Mouse (Mus musculus) G1E (cell line): ENCODE measurements at regions not wholly inside any gene's neighbourhood (a gene's known extent, or its start where the extent isn't known, plus 50 kb on each side); places are given as distances from the start of the nearest gene placed in this dataset.

Experiments used
- ATAC-seq: 2 replicates; pipeline ENCODE4 v1.8.0; 2016; ENCODE audit warnings: mild to moderate bottlenecking; ENCODE audit not compliant: insufficient number of reproducible peaks, poor library complexity, low FRiP score, severe bottlenecking; ENCODE audit errors: extremely low read depth
- DNase-seq: peaks from one replicate; pipeline ENCODE4 v3.0.0; 2012; ENCODE audit warnings: low spot score
- H3K27me3 ChIP-seq: 2 replicates; pipeline ENCODE4 v1.6.1; 2012; ENCODE audit warnings: mild to moderate bottlenecking, low read length, inconsistent platforms; ENCODE audit not compliant: insufficient read depth
- H3K36me3 ChIP-seq: replicated peaks from 2 replicates; pipeline ENCODE3; 2012; ENCODE audit warnings: mild to moderate bottlenecking, inconsistent platforms
- H3K4me1 ChIP-seq: 2 replicates; pipeline ENCODE4 v1.6.1; 2012; ENCODE audit warnings: low read depth, low read length, inconsistent platforms, mixed read lengths; ENCODE audit not compliant: insufficient read depth
- H3K4me3 ChIP-seq: 2 replicates; pipeline ENCODE4 v1.5.1; 2012; ENCODE audit warnings: low read depth, mild to moderate bottlenecking, inconsistent platforms, low read length, moderate library complexity, mixed read lengths
- H3K9me3 ChIP-seq: replicated peaks from 2 replicates; pipeline ENCODE4 v1.6.1; 2012; ENCODE audit warnings: inconsistent platforms
- CTCF ChIP-seq: IDR thresholded peaks from 2 replicates; pipeline ENCODE4 v1.5.1; 2012; ENCODE audit warnings: low read depth, low read length, inconsistent platforms, mixed read lengths
- GATA1 ChIP-seq: IDR thresholded peaks from 2 replicates; pipeline ENCODE4 v1.6.1; 2012; ENCODE audit warnings: borderline replicate concordance, low read length, inconsistent platforms, mixed read lengths
- GATA2 ChIP-seq: IDR thresholded peaks from 2 replicates; pipeline ENCODE4 v1.6.1; 2012; ENCODE audit warnings: low read depth, low read length, inconsistent platforms, borderline replicate concordance
- POLR2AphosphoS5 ChIP-seq: IDR thresholded peaks from 2 replicates; pipeline ENCODE4 v1.6.1; 2012; ENCODE audit warnings: low read depth, low read length, inconsistent platforms; ENCODE audit not compliant: insufficient replicate concordance
- TAL1 ChIP-seq: conservative IDR thresholded peaks from 2 replicates; pipeline ENCODE4 v1.6.1; 2012; ENCODE audit warnings: low read depth, low read length, inconsistent platforms, mixed read lengths

DNA sequence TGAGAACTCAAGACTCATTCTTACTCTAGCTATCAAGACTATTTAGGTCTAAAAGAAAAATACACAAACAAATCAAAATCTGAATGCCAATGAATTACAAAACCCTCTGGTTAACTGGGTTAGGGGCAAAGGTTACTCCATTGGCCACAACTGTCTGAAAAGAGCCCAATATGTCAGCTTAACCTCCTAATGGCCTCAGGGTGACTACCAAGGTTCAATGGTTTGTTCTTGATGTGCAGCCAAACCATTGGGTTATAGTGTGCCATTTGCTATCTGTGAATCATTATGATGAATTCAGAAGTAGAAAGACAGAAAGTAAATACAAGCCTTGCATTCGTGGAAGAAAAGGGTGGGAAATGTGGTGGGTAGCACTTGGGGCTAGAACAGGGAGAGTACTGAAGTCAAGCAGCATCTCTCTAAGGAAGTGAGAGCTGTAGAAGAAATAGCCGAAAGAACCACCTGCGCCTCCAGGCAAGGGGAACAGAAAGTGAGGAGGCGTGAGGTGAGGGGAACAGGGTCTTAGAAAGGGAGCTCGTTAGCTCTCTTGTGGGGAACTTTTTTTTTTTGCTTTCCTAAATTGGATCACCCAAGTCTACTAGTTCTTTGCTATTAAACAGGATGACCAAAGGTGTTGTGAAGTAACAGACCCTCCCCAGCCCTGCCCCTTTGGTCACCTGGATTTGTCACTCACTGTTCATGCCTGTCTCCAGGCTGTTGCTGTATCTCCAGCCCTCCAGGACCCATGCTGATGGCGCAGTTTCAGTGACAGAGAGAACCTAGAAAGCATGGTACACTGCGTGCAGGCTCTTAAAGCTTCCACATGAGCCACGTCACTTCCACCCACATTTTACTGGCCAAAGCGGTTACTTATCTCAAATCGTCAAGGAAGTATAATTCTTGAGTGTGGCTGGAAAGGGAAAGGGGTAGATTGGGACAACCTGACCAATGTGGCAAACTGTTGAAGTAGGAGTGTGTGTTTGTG lies 204.1 kb upstream of the Tet2 start:
- H3K4me3 ChIP-seq = no peak overlapping the region
- H3K36me3 ChIP-seq = no peaks in the 10 kb centered on the region
- H3K4me1 ChIP-seq = no peaks in the 10 kb centered on the region
- no peaks in the 10 kb centered on the region for H3K9me3 ChIP-seq
- TF ChIP-seq GATA2 (no peak), TAL1 (no peak), POLR2AphosphoS5 (no peak), GATA1 (no peak), CTCF (no peak)
- no peak; the same call in 1 of the 2 replicates for ATAC-seq
- DNase-seq = no peak
- H3K27me3 ChIP-seq = peaks cover 2% of the 10 kb centered on the region; the same call in 1 of the 2 replicates

- Histone ChIP-seq H3K4me3 (no peak overlapping the region), H3K36me3 (no peaks in the 10 kb centered on the region), H3K27me3 (peaks cover 5% of the 10 kb centered on the region), H3K4me1 (peaks cover 6% of the 10 kb centered on the region; the same call in 1 of the 2 replicates), H3K9me3 (no peaks in the 10 kb centered on the region)
- no peak for DNase-seq
- TF ChIP-seq TAL1 = no peak
- no peak for TF ChIP-seq CTCF
- TF ChIP-seq GATA1 = no peak
- no peak for TF ChIP-seq POLR2AphosphoS5
- TF ChIP-seq GATA2 = no peak
- ATAC-seq = no peak
Measured at GRCm38 (mm10) chr3:133750061-133750460, 205.1 kb upstream of the Tet2 start.

GRCm38 (mm10) chr3:133750606-133751005 lies 205.7 kb upstream of the Tet2 start:
- Histone ChIP-seq H3K9me3 (no peaks in the 10 kb centered on the region), H3K36me3 (no peaks in the 10 kb centered on the region), H3K4me3 (no peak overlapping the region), H3K4me1 (peaks cover 6% of the 10 kb centered on the region; the same call in 1 of the 2 replicates), H3K27me3 (peaks cover 5% of the 10 kb centered on the region)
- no peak for DNase-seq
- no peak for ATAC-seq
- TF ChIP-seq TAL1 = no peak
- TF ChIP-seq CTCF = no peak
- no peak for TF ChIP-seq GATA1
- TF ChIP-seq POLR2AphosphoS5 = no peak
- TF ChIP-seq GATA2 = no peak

DNA sequence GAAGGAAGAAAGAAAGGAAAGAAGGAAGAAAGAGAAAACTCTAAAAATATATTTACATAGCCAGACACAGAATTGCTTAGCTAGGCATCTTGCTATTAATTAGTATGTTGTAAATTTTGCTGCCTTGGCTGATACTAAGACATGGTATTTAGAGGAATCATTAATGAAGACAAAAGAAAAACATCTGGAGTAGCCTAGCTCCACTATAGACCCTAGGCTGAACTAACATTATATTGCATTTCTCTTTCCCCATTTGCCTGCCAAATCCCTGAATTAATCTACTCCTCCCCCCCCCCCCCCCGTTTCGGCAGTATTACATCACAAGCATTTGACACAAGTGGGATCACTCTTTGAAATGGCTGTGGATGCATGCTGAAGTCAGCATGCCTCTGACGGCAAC lies 206.1 kb upstream of the Tet2 start:
- Histone ChIP-seq H3K36me3 (no peaks in the 10 kb centered on the region), H3K9me3 (no peaks in the 10 kb centered on the region), H3K27me3 (peaks cover 5% of the 10 kb centered on the region), H3K4me3 (no peak overlapping the region), H3K4me1 (peaks cover 6% of the 10 kb centered on the region; the same call in 1 of the 2 replicates)
- TF ChIP-seq TAL1 = no peak
- ATAC-seq = no peak
- DNase-seq = no peak

DNA sequence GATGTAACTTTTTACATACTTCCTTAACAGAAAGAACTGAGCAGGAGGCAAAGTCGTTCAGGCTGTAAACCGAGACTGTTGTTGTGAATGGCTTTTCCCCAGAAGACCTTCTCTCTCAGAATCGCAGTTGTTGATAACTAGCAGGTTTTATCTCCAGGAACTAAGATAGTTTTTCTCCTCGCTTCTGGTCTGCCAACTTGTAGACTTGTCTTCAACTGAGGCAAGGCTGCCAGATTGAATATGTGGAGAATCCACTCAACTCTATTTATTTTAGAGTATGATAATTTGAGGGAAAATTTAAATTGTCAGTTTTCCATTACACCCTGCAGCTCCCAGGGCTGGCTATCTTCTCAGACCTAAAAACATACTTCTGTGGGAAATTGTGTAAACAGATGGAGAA lies 206.6 kb upstream of the Tet2 start:
- no peak overlapping the region for H3K4me3 ChIP-seq
- peaks cover 5% of the 10 kb centered on the region for H3K27me3 ChIP-seq
- no peak for TF ChIP-seq GATA2
- TF ChIP-seq GATA1 = no peak
- no peak for TF ChIP-seq CTCF
- TF ChIP-seq TAL1 = no peak
- no peak for TF ChIP-seq POLR2AphosphoS5
- peaks cover 6% of the 10 kb centered on the region; the same call in 1 of the 2 replicates for H3K4me1 ChIP-seq
- no peaks in the 10 kb centered on the region for H3K36me3 ChIP-seq
- ATAC-seq (no peak), DNase-seq (no peak)
- H3K9me3 ChIP-seq = no peaks in the 10 kb centered on the region

DNA sequence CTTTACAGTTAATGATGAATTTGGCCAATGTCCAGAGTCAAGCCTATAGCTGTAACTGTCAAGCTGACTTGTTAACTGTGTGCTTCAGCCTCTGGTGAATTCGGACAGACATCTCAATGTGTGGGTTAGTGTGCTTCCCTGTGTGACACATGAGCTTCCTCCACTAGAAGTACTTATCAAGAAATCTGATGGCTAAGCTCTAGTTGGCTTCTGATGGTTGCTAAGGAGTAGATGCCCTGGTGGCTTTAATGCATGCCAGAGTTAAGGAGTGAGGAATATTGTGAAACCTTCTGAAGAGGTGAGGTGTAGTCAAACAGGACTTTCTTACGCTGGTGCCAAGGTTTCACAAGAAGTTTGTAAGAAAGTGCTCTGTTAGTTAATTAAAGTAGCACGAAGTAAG lies 208.1 kb upstream of the Tet2 start:
- Histone ChIP-seq H3K4me1 (peaks cover 6% of the 10 kb centered on the region; the same call in 1 of the 2 replicates), H3K36me3 (no peaks in the 10 kb centered on the region), H3K9me3 (no peaks in the 10 kb centered on the region), H3K4me3 (no peak overlapping the region), H3K27me3 (peaks cover 9% of the 10 kb centered on the region)
- no peak for TF ChIP-seq CTCF
- TF ChIP-seq GATA1 = no peak
- TF ChIP-seq GATA2 = no peak
- TF ChIP-seq POLR2AphosphoS5 = no peak
- no peak for TF ChIP-seq TAL1
- ATAC-seq (no peak), DNase-seq (no peak)
